Mouse (Mus musculus): Measurements from ENCODE around the gene Ufsp2.
A peak's percentile ranks its signal among the peaks of the same experiment; 100 is the strongest.

Ufsp2 gene

GRCm38 (mm10) chr8:45975126-45975836 is at the start of gene Ufsp2, which contains the start of gene 1700029J07Rik:
Gene Ufsp2, plus strand, starts transcription at chr8:45975528.
Gene 1700029J07Rik, minus strand, starts transcription at chr8:45975252.
- DNase-seq (ENCODE audit: low read depth, low spot score): peak; percentile 100

- DNase-seq (ENCODE audit: low read depth, low spot score): peak; percentile 94
Measured at GRCm38 (mm10) chr8:45934582-45935014, 40.7 kb upstream of the Ufsp2 start, which contains the start of gene Ccdc110. Gene Ccdc110, plus strand, starts transcription at chr8:45934619.

GRCm38 (mm10) chr8:45936986-45937385 is 38.3 kb upstream of the Ufsp2 start:
- peak; percentile 16 for DNase-seq (ENCODE audit: low read depth, low spot score)

- DNase-seq (ENCODE audit: low read depth, low spot score): no peak
Measured at GRCm38 (mm10) chr8:45946283-45946682, 29.0 kb upstream of the Ufsp2 start.

GRCm38 (mm10) chr8:45950622-45951021 is 24.7 kb upstream of the Ufsp2 start:
- DNase-seq (ENCODE audit: low read depth, low spot score): no peak

GRCm38 (mm10) chr8:45970894-45971293 is 4.4 kb upstream of the Ufsp2 start:
- DNase-seq (ENCODE audit: low read depth, low spot score): no peak

- peak; percentile 8 for DNase-seq (ENCODE audit: low read depth, low spot score)
Measured at GRCm38 (mm10) chr8:45973988-45974505, 1.3 kb upstream of the Ufsp2 start.

- peak; percentile 41 for DNase-seq (ENCODE audit: low read depth, low spot score)
Measured at GRCm38 (mm10) chr8:45975837-45976468, 625 bp downstream of the Ufsp2 start.

GRCm38 (mm10) chr8:45986665-45987064 is 11.3 kb downstream of the Ufsp2 start:
- DNase-seq (ENCODE audit: low read depth, low spot score): no peak

- no peak for DNase-seq (ENCODE audit: low read depth, low spot score)
Measured at GRCm38 (mm10) chr8:45988189-45988588, 12.9 kb downstream of the Ufsp2 start.

- no peak for DNase-seq (ENCODE audit: low read depth, low spot score)
Measured at GRCm38 (mm10) chr8:45990631-45991310, 15.4 kb downstream of the Ufsp2 start.

- peak; percentile 20 for DNase-seq (ENCODE audit: low read depth, low spot score)
Measured at GRCm38 (mm10) chr8:45994111-45994510, 18.8 kb downstream of the Ufsp2 start.

- no peak for DNase-seq (ENCODE audit: low read depth, low spot score)
Measured at GRCm38 (mm10) chr8:45995576-45995975, 20.2 kb downstream of the Ufsp2 start.

- peak; percentile 22 for DNase-seq (ENCODE audit: low read depth, low spot score)
Measured at GRCm38 (mm10) chr8:45998228-45998627, 22.9 kb downstream of the Ufsp2 start.

- DNase-seq (ENCODE audit: low read depth, low spot score): peak; percentile 58
Measured at GRCm38 (mm10) chr8:45999138-45999783, 23.9 kb downstream of the Ufsp2 start, which contains the start of gene Lrp2bp. Gene Lrp2bp, plus strand, starts transcription at chr8:45999303.

- DNase-seq (ENCODE audit: low read depth, low spot score): peak; percentile 99
Measured at GRCm38 (mm10) chr8:45999784-46000705, 24.7 kb downstream of the Ufsp2 start.

GRCm38 (mm10) chr8:46005596-46005995 is 30.3 kb downstream of the Ufsp2 start, which contains the start of gene Ankrd37:
Gene Ankrd37, minus strand, starts transcription at chr8:46005707.
- peak; percentile 54 for DNase-seq (ENCODE audit: low read depth, low spot score)

- no peak for DNase-seq (ENCODE audit: low read depth, low spot score)
Measured at GRCm38 (mm10) chr8:46007050-46007672, 31.8 kb downstream of the Ufsp2 start.

GRCm38 (mm10) chr8:46010306-46010705 is 35.0 kb downstream of the Ufsp2 start:
- peak; percentile 44 for DNase-seq (ENCODE audit: low read depth, low spot score)
